Mouse (Mus musculus) mouse trophoblast stem cell (cell line): ENCODE data around the gene Inpp4a.

Source experiments
- in situ Hi-C, 2 experiments: fragments of 300-500 bp; cut with MseI, MboI; formaldehyde crosslinking; loops; 2 replicates in 1 of 2; 3 replicates in 1 of 2; pipeline ENCODE4 v1.15.1; 2025

Inpp4a gene

GRCm38 (mm10) chr1:37356305-37356704 lies 56.6 kb downstream of the Inpp4a start:
- in situ Hi-C loops: no loop called here

DNA sequence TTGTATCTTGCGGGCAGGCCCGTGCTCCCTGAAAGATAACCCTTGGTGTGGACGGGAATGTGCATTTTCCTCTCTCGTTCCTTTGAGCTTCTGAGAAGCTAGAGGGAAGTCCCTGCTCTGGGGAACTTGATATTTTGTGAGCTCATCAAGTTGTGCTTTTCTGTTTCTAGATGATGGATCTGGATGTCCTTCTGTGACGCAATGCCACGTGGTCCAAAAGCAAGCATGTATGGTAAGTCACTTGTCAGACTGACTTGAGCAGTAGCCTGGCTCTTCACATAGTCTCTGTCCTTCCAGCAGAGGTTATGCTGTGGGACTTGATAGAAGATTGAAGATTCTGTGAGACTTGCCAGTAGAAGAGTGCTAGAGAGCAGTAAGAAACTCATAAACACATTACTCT lies 57.5 kb downstream of the Inpp4a start:
- in situ Hi-C loops: no loop called here

DNA sequence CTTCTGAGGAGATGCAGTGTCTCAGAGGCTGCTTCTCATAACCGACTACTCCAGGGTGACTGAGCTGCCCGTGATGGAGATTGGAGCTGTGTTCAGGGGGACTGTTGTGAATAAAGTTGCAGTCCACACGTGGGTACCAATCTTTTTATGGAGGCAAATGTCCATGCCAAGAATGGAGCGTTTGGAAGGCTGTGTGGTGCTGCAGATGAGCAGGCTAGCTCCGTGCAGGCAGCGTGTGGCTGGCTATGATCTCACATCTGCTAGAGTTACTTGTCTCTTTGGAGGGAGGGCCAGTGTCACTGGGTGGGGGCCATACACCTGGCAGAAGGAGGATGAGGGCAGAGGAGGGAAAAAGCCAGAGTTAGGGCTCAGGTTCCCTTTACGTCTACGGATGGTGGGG lies 59.0 kb downstream of the Inpp4a start:
- in situ Hi-C loops: no loop called here

DNA sequence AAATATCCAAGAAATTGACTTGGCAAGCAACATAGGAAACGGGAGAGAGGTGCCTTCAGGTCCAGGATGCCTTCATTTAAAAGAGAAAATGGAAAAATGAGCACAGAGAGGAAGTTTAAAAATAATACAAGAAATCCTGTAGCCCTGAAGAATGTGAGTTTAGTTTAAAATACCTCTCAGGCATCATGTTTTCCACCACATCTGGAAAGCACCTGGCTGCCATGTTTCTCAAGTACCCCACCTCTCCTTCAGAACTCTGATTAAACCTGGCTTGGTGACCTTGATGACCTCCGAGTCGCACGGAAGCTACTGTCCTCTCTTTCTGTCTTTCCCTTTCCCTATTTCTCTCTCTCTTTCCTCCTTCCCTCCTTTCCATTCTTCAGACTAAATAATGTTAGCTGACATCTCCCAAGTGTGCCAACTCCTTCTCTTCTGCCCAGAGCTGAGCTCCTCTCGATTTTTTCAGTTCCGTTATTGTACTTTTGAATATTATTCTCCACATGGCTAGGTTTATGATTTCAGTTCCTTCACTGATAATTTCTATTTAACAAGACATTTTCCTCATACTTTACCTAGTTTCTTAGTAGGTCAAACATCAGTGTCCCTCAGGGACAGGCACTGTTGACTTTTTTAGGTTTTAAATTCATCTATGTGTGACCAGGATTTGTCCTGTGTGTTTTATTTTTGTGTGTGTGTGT lies 59.9 kb downstream of the Inpp4a start:
- in situ Hi-C loops: no loop called here

GRCm38 (mm10) chr1:37360781-37361180 lies 61.1 kb downstream of the Inpp4a start:
- in situ Hi-C loops: no loop called here

GRCm38 (mm10) chr1:37362721-37363120 lies 63.1 kb downstream of the Inpp4a start:
- in situ Hi-C loops: no loop called here

- in situ Hi-C loops: no loop called here
Measured at GRCm38 (mm10) chr1:37368125-37368524, 68.5 kb downstream of the Inpp4a start.

- in situ Hi-C loops: no loop called here
Measured at GRCm38 (mm10) chr1:37368768-37369385, 69.2 kb downstream of the Inpp4a start.

GRCm38 (mm10) chr1:37376177-37376576 lies 76.5 kb downstream of the Inpp4a start:
- in situ Hi-C loops: no loop called here

GRCm38 (mm10) chr1:37376751-37377150 lies 77.1 kb downstream of the Inpp4a start:
- in situ Hi-C loops: no loop called here

DNA sequence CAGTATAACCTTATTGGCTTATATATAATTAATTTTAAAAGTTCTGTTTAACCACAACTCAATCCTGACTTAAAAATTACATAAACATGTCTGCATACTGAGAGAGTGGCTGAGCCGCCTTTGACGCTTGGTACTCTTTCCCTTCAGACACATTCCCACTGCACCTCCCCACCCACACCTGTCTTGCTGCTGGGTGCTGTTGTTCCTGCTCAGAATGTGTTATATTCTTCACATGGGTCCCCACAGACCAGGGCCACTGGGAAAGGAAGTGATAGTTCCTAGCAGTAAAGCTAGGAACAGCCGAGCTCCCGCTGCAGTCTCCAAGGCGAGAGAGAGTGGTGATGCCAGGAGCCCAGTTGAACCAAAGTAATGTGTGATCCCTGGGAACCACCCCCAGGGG lies 78.4 kb downstream of the Inpp4a start:
- in situ Hi-C loops: no loop called here

- in situ Hi-C loops: no loop called here
Measured at GRCm38 (mm10) chr1:37379536-37379935, 79.9 kb downstream of the Inpp4a start.

GRCm38 (mm10) chr1:37380913-37381312 lies 81.2 kb downstream of the Inpp4a start:
- in situ Hi-C loops: no loop called here

DNA sequence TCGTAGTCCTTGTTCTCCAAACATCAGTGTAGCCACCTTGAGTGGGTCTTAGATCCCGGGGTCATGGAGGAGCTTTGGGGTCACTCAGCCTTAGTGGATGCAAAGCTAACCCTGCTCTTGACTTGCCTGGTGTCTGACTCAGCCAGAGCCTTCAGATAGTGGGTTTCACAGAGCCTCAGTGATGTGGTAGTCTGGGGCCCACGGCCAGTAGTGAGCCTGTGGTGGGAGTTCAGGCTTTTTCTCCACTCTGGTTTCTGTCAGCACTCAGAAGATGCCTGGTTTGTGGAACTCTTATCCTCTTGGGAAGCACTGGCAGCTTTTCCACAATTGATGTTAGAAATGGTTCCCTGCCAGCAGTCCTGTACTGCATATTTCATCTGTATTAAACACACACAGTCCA lies 84.6 kb downstream of the Inpp4a start:
- in situ Hi-C loops: no loop called here

DNA sequence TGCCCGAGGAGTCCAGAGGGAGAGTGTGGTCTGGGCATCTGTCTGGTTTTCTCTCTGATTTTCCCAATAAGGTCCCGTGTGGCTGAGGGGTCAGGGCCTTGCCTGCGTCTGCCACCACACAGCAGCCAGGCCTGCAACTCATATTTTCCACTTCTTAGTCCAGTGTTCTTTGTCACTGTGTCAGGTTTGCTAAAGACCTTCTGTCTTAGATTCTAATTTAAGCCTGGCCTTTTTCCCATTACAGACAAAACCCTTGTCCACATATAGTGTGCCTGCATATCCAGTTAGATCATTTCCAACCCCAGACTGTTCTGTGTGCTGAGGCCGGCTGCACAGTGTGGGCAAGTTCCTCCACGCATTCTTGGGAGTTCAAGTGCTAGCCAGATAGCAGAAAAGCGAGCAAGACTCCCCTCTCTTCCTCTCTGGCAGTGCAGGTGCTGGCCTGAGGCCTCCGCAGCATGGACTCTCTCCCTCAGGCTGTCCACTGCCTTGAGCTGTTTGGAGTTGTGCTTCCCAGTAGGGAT lies 86.8 kb downstream of the Inpp4a start:
- in situ Hi-C loops: no loop called here

- in situ Hi-C loops: no loop called here
Measured at GRCm38 (mm10) chr1:37393174-37393573, 93.5 kb downstream of the Inpp4a start.

GRCm38 (mm10) chr1:37396481-37396880 lies 96.8 kb downstream of the Inpp4a start:
- in situ Hi-C loops: no loop called here

DNA sequence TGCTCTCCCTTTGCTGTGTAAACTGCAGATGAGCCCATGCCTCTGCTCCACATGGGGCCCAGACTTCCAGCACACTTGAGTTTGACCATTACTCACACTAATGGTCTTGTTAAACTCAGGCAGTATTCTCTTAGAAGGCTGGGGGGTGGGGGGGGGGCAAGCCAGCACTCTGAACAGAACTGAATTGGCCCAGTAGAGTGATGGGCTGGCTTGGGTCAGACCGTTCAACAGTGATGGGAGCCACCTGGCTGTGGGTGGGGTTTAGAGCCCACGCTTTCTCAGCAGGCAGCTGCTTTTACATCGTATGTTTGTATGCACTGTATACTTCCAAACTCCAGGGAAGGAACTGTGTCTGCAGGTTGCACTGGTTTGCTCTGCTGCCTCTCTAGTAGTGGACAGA lies 99.3 kb downstream of the Inpp4a start:
- in situ Hi-C loops: no loop called here

DNA sequence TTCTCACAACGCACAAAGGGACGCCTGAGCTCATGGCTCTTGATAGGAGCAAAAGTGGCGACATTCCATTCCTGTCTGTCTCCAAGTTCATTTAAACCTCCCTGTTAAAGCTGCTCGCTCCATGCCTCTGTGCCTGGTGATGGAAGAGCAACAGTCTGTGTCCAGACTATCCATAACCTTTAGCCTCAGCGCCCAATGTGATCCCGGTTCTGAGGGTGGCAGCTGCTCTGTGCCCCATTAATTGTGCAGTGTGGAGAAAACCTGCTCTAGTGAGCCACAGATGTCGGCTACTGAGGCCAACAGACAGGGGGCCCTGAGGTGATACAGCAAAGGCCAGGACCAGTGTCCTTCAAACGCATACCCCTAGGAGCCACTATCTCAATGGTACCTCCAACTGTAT lies 100.1 kb downstream of the Inpp4a start:
- in situ Hi-C loops: loop anchor here (5.0 to 10.0 kb wide), 2 partner anchors 125 to 127 kb away; no protein-coding TSS in a partner anchor

GRCm38 (mm10) chr1:37401687-37402086 lies 102.0 kb downstream of the Inpp4a start:
- in situ Hi-C loops: loop anchor here (5.0 to 10.0 kb wide), 2 partner anchors 127 to 129 kb away; no protein-coding TSS in a partner anchor

DNA sequence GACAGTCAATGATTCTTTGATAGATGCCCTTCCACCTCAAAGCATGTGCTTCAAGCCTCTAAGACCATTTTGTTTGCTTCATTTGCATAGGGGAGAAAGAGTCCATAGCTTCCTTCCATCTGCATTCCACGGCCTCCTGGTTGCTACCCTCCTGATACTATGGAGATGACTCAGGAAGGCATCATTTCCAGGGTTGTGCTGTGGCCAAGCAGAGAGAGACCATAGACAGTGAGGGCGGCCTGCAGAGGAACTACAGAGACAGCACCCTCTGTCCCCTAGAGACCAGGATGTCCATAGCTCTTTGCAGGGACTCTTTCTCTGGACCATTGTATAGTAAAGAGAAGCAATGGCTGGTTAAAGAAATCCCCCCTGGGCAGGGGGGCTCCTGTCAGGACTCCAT lies 105.5 kb downstream of the Inpp4a start:
- in situ Hi-C loops: loop anchor here in 1 of 2 experiments (10.0 kb wide), 1 partner anchor 130 kb away; no protein-coding TSS in a partner anchor

DNA sequence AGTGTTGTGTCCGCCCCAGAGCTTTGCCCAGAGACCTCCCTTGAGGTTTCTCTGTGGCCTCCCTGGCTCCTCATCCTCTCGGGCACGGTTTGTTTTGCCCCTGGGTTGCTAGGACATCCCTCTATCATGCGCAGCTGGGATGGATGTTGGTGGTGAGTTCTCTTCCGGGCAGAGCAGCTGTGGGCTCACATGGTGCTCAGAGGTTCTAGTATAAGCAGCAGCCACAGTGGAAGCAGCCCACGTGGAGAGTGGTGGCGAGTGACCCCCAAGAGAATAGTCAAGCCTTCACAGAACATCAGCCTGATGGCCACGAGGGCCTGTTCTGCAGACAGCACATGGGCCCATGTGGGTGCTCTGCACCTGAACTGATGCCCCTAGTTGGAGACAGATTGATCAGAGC lies 107.6 kb downstream of the Inpp4a start:
- in situ Hi-C loops: loop anchor here in 1 of 2 experiments (10.0 kb wide), 1 partner anchor 132 kb away; no protein-coding TSS in a partner anchor

- in situ Hi-C loops: loop anchor here in 1 of 2 experiments (10.0 kb wide), 1 partner anchor 133 kb away; no protein-coding TSS in a partner anchor
Measured at GRCm38 (mm10) chr1:37408059-37408458, 108.4 kb downstream of the Inpp4a start.
